Mouse (Mus musculus): ENCODE measurements around the gene Glt1d1. TPM values are rescaled to one million over a fixed set of nuclear protein-coding genes. Genes with fewer than 3 reads are reported as not detected.

Glt1d1 gene
- total and polyA plus RNA-seq, 3 experiments = 0.19 TPM; not detected in 2

GRCm38 (mm10) chr5:127640359-127640758 is 8.3 kb downstream of the Glt1d1 start:
- no peaks in the 10 kb centered on the region for H3K79me2 ChIP-seq (ENCODE audit: control insufficient read depth, insufficient read depth, low read length, poor library complexity)
- H3K9me3 ChIP-seq (replicated peaks; ENCODE audit: insufficient read depth, low read length) = no peaks in the 10 kb centered on the region
- DNase-seq (ENCODE audit: low read depth, low spot score) = peak; percentile 20
- H3K36me3 ChIP-seq (ENCODE audit: control insufficient read depth in 1 of 2, insufficient read depth in 2 of 2, low read length in 2 of 2) = no peaks in the 10 kb centered on the region
- TF ChIP-seq USF1 (IDR thresholded peaks at IDR 0.05; ENCODE audit: low read depth, low read length) (no peak), SMC3 (IDR thresholded peaks at IDR 0.05; ENCODE audit: low read depth, low read length) (0 out of 2 replicates have a peak, but pooled peaks have one; percentile 2), CTCF (IDR thresholded peaks at IDR 0.05 in 2 of 3, conservative IDR thresholded peaks at IDR 0.05 in 1 of 3; ENCODE audit: control insufficient read depth in 1 of 3, insufficient read depth in 1 of 3, low read depth in 2 of 3, low read length in 3 of 3, poor library complexity in 1 of 3, severe bottlenecking in 1 of 3) (peak; percentile 20 to 33 (median 28); a peak in 4 of 6 replicates), POLR2A (IDR thresholded peaks at IDR 0.05; ENCODE audit: control insufficient read depth in 1 of 2, insufficient read depth in 1 of 2, low read depth in 1 of 2, low read length in 2 of 2, poor library complexity in 1 of 2) (no peak)
- no peak overlapping the region for H3K4me3 ChIP-seq (ENCODE audit: control insufficient read depth in 1 of 2, insufficient read depth in 1 of 2, low read depth in 2 of 2, low read length in 2 of 2)
- no peaks in the 10 kb centered on the region for H3K4me1 ChIP-seq (ENCODE audit: control insufficient read depth in 1 of 2, insufficient read depth in 2 of 2, low read length in 2 of 2)
- no peak overlapping the region for H3K27ac ChIP-seq (ENCODE audit: control insufficient read depth, low read depth, low read length)
- no peaks in the 10 kb centered on the region for H3K27me3 ChIP-seq (ENCODE audit: control insufficient read depth in 1 of 2, insufficient read depth in 2 of 2, low read length in 2 of 2)
- H3K9ac ChIP-seq (ENCODE audit: control insufficient read depth, low read depth, low read length, poor library complexity, severe bottlenecking) = no peak overlapping the region

- Histone ChIP-seq H3K79me2 (ENCODE audit: control insufficient read depth, insufficient read depth, low read length, poor library complexity) (no peaks in the 10 kb centered on the region), H3K9ac (ENCODE audit: control insufficient read depth, low read depth, low read length, poor library complexity, severe bottlenecking) (no peak overlapping the region), H3K4me3 (ENCODE audit: control insufficient read depth in 1 of 2, insufficient read depth in 1 of 2, low read depth in 2 of 2, low read length in 2 of 2) (no peak overlapping the region), H3K27ac (ENCODE audit: control insufficient read depth, low read depth, low read length) (no peak overlapping the region), H3K36me3 (ENCODE audit: control insufficient read depth in 1 of 2, insufficient read depth in 2 of 2, low read length in 2 of 2) (no peaks in the 10 kb centered on the region), H3K27me3 (ENCODE audit: control insufficient read depth in 1 of 2, insufficient read depth in 2 of 2, low read length in 2 of 2) (no peaks in the 10 kb centered on the region), H3K4me1 (ENCODE audit: control insufficient read depth in 1 of 2, insufficient read depth in 2 of 2, low read length in 2 of 2) (no peaks in the 10 kb centered on the region), H3K9me3 (replicated peaks; ENCODE audit: insufficient read depth, low read length) (no peaks in the 10 kb centered on the region)
- TF ChIP-seq MYC (IDR thresholded peaks at IDR 0.05; ENCODE audit: low read depth, low read length) = no peak
- TF ChIP-seq ETS1 (IDR thresholded peaks at IDR 0.05; ENCODE audit: low read depth, low read length) = no peak
- no peak for TF ChIP-seq USF2 (IDR thresholded peaks at IDR 0.05; ENCODE audit: borderline replicate concordance in 1 of 2, insufficient read depth in 1 of 2, low read depth in 1 of 2, low read length in 2 of 2)
- no peak for DNase-seq (ENCODE audit: low read depth, low spot score)
Observed at GRCm38 (mm10) chr5:127641185-127641958, 9.3 kb downstream of the Glt1d1 start.

GRCm38 (mm10) chr5:127648046-127648445 is 16.0 kb downstream of the Glt1d1 start:
- H3K9ac ChIP-seq (ENCODE audit: control insufficient read depth, low read depth, low read length, poor library complexity, severe bottlenecking) = no peak overlapping the region
- H3K27ac ChIP-seq (ENCODE audit: control insufficient read depth, low read depth, low read length) = no peak overlapping the region
- TF ChIP-seq ZKSCAN1 (IDR thresholded peaks at IDR 0.05; ENCODE audit: low read depth, low read length) = no peak
- peak; percentile 38 to 52 (median 43) for TF ChIP-seq CTCF (IDR thresholded peaks at IDR 0.05 in 2 of 3, conservative IDR thresholded peaks at IDR 0.05 in 1 of 3; ENCODE audit: control insufficient read depth in 1 of 3, insufficient read depth in 1 of 3, low read depth in 2 of 3, low read length in 3 of 3, poor library complexity in 1 of 3, severe bottlenecking in 1 of 3)
- TF ChIP-seq RAD21 (IDR thresholded peaks at IDR 0.05; ENCODE audit: low read depth, low read length) = peak; percentile 42
- TF ChIP-seq SMC3 (IDR thresholded peaks at IDR 0.05; ENCODE audit: low read depth, low read length) = peak; percentile 55
- H3K9me3 ChIP-seq (replicated peaks; ENCODE audit: insufficient read depth, low read length) = no peaks in the 10 kb centered on the region
- H3K27me3 ChIP-seq (ENCODE audit: control insufficient read depth in 1 of 2, insufficient read depth in 2 of 2, low read length in 2 of 2) = no peaks in the 10 kb centered on the region
- DNase-seq (ENCODE audit: low read depth, low spot score) = peak; percentile 29
- no peak overlapping the region for H3K4me3 ChIP-seq (ENCODE audit: control insufficient read depth in 1 of 2, insufficient read depth in 1 of 2, low read depth in 2 of 2, low read length in 2 of 2)
- no peaks in the 10 kb centered on the region for H3K4me1 ChIP-seq (ENCODE audit: control insufficient read depth in 1 of 2, insufficient read depth in 2 of 2, low read length in 2 of 2)
- H3K79me2 ChIP-seq (ENCODE audit: control insufficient read depth, insufficient read depth, low read length, poor library complexity) = no peaks in the 10 kb centered on the region
- no peaks in the 10 kb centered on the region for H3K36me3 ChIP-seq (ENCODE audit: control insufficient read depth in 1 of 2, insufficient read depth in 2 of 2, low read length in 2 of 2)

All from MEL (cell line).